Mouse (Mus musculus) left cerebral cortex, adult 9 months (tissue): ENCODE data around the gene Sbno2.
A peak's percentile ranks its signal among the peaks of the same experiment; 100 is the strongest.

ENCODE experiments used
- DNase-seq, 2 experiments: peaks; one replicate each; pipeline ENCODE4 v3.0.0; 2022; ENCODE audit warnings: low spot score in 2 of 2

Sbno2 gene

GRCm38 (mm10) chr10:80105460-80105859 is at the start of gene Sbno2:
Gene Sbno2, minus strand, starts transcription at chr10:80105571.
- no peak for DNase-seq

- DNase-seq = no peak
These were observed 49.0 kb upstream of the Sbno2 start for GRCm38 (mm10) chr10:80154384-80154783.

GRCm38 (mm10) chr10:80153713-80154112 is 48.3 kb upstream of the Sbno2 start:
- no peak for DNase-seq

- no peak for DNase-seq
These were observed 47.5 kb upstream of the Sbno2 start for GRCm38 (mm10) chr10:80152873-80153260.

GRCm38 (mm10) chr10:80152071-80152872 is 46.9 kb upstream of the Sbno2 start:
- DNase-seq = peak in 1 of 2 experiments; percentile 37

GRCm38 (mm10) chr10:80151211-80152034 is 46.1 kb upstream of the Sbno2 start:
- peak in 1 of 2 experiments; percentile 70 for DNase-seq

- peak in 1 of 2 experiments; percentile 53 for DNase-seq
These were observed 45.1 kb upstream of the Sbno2 start for GRCm38 (mm10) chr10:80150226-80151210.

GRCm38 (mm10) chr10:80149291-80150225 is 44.2 kb upstream of the Sbno2 start:
- peak; percentile 96 to 97 for DNase-seq

GRCm38 (mm10) chr10:80148610-80149290 is 43.4 kb upstream of the Sbno2 start:
- DNase-seq = peak in 1 of 2 experiments; percentile 93

GRCm38 (mm10) chr10:80147719-80148601 is 42.6 kb upstream of the Sbno2 start, which contains the start of gene Midn:
Gene Midn, plus strand, starts transcription at chr10:80148272.
- peak in 1 of 2 experiments; percentile 76 for DNase-seq

- DNase-seq = no peak
These were observed 41.9 kb upstream of the Sbno2 start for GRCm38 (mm10) chr10:80147146-80147718.

- no peak for DNase-seq
These were observed 41.2 kb upstream of the Sbno2 start for GRCm38 (mm10) chr10:80146568-80147011.

- no peak for DNase-seq
These were observed 40.5 kb upstream of the Sbno2 start for GRCm38 (mm10) chr10:80145896-80146295.

- peak in 1 of 2 experiments; percentile 80 for DNase-seq
These were observed 39.8 kb upstream of the Sbno2 start for GRCm38 (mm10) chr10:80144864-80145838.

- no peak for DNase-seq
These were observed 38.8 kb upstream of the Sbno2 start for GRCm38 (mm10) chr10:80144159-80144558.

GRCm38 (mm10) chr10:80143664-80144063 is 38.3 kb upstream of the Sbno2 start:
- no peak for DNase-seq

GRCm38 (mm10) chr10:80142530-80142925 is 37.2 kb upstream of the Sbno2 start:
- DNase-seq = peak in 1 of 2 experiments; percentile 54
